Mouse (Mus musculus) midbrain, embryonic 16.5 days (tissue): ENCODE results near the gene Hist1h2bc. TPM values are rescaled to one million over a fixed set of nuclear protein-coding genes. Genes with fewer than 3 reads are reported as not detected.
"Not testable (repeated sequence)": the region's sequence is repeated elsewhere in the genome, so short reads cannot be mapped to it uniquely, and the experiment has no call there.

Experiments
- ATAC-seq: fragments of 200-750 bp; cut with Nextera tagmentation; 2 replicates; pipeline ENCODE4 v1.8.0; 2017; ENCODE audit warnings: moderate TSS enrichment
- H3K27ac ChIP-seq: fragments of 300-500 bp; sonication (generic); 2 replicates; pipeline ENCODE4 v1.5.1; 2014; ENCODE audit warnings: mild to moderate bottlenecking, low read length, mixed read lengths
- H3K27me3 ChIP-seq: fragments of 300-500 bp; sonication (generic); 2 replicates; pipeline ENCODE4 v1.6.1; 2014; ENCODE audit warnings: low read depth, low read length, mixed read lengths; ENCODE audit not compliant: control insufficient read depth, insufficient read depth
- H3K36me3 ChIP-seq: fragments of 300-500 bp; sonication (generic); 2 replicates; pipeline ENCODE4 v1.6.1; 2014; ENCODE audit warnings: mild to moderate bottlenecking, low read length, moderate library complexity, mixed read lengths; ENCODE audit not compliant: control insufficient read depth, insufficient read depth
- H3K4me1 ChIP-seq: fragments of 300-500 bp; sonication (generic); 2 replicates; pipeline ENCODE4 v1.6.1; 2014; ENCODE audit warnings: mild to moderate bottlenecking, low read length, mixed read lengths; ENCODE audit not compliant: control insufficient read depth, insufficient read depth
- H3K4me2 ChIP-seq: fragments of 300-500 bp; sonication (generic); 2 replicates; pipeline ENCODE4 v1.6.1; 2014; ENCODE audit warnings: mild to moderate bottlenecking, low read length, mixed read lengths
- H3K4me3 ChIP-seq: fragments of 300-500 bp; sonication (generic); 2 replicates; pipeline ENCODE4 v1.5.1; 2014; ENCODE audit warnings: low read depth, mild to moderate bottlenecking, low read length, moderate library complexity, mixed read lengths
- H3K9ac ChIP-seq: fragments of 300-500 bp; sonication (generic); 2 replicates; pipeline ENCODE4 v1.6.1; 2014; ENCODE audit warnings: low read depth, low read length, mixed read lengths
- H3K9me3 ChIP-seq: fragments of 300-500 bp; sonication (generic); replicated peaks from 2 replicates; pipeline ENCODE4 v1.6.1; 2014; ENCODE audit warnings: mild to moderate bottlenecking, low read length, mixed read lengths; ENCODE audit not compliant: control insufficient read depth, poor library complexity, severe bottlenecking
- WGBS: fragments of 180-500 bp; shearing (Covaris S2); extraction: QIAGEN DNeasy Blood & Tissue Kit; methylation state at CpG from one replicate; pipeline ENCODE4 v1.1.7; 2014; 5-methylcytosine and 5-hydroxymethylcytosine counted together
- polyA plus RNA-seq: library from polyadenylated mRNA; unstranded; fragments of >200 nt; fragmentation: Nextera tagmentation; extraction: Ambion mirVana; gene quantifications from 2 replicates; pipeline ENCODE4 v1.2.1, GENCODE M21; 2015

The Hist1h2bc gene
- polyA plus RNA-seq, 1 experiment from 2014 or later = 17.1 TPM

GRCm38 (mm10) chr13:23706771-23707170 is 22.8 kb downstream of the Hist1h2bc start:
- WGBS = 92% methylated on average over 12 of the region's 12 CpGs
- Histone ChIP-seq H3K9me3 (no peaks in the 10 kb centered on the region), H3K4me1 (peaks cover 8% of the 10 kb centered on the region), H3K36me3 (no peaks in the 10 kb centered on the region), H3K27ac (no peak overlapping the region), H3K9ac (no peak overlapping the region), H3K4me3 (no peak overlapping the region), H3K4me2 (no peak overlapping the region), H3K27me3 (no peaks in the 10 kb centered on the region)
- ATAC-seq = no peak

GRCm38 (mm10) chr13:23708041-23708440 is 24.0 kb downstream of the Hist1h2bc start:
- 86% methylated on average over 4 of the region's 4 CpGs for WGBS

GRCm38 (mm10) chr13:23708654-23709053 is 24.7 kb downstream of the Hist1h2bc start:
- Histone ChIP-seq H3K9ac (no peak overlapping the region), H3K9me3 (no peaks in the 10 kb centered on the region), H3K27me3 (no peaks in the 10 kb centered on the region), H3K27ac (no peak overlapping the region), H3K36me3 (no peaks in the 10 kb centered on the region), H3K4me3 (no peak overlapping the region), H3K4me1 (peaks cover 8% of the 10 kb centered on the region), H3K4me2 (no peak overlapping the region)
- no peak for ATAC-seq
- 85% methylated on average over 4 of the region's 4 CpGs for WGBS

More at GRCm38 (mm10) chr13:23708041-23708440, 24.0 kb downstream of the Hist1h2bc start:
- Histone ChIP-seq H3K36me3 (no peaks in the 10 kb centered on the region), H3K4me3 (no peak overlapping the region), H3K4me1 (peaks cover 8% of the 10 kb centered on the region), H3K9ac (no peak overlapping the region), H3K27me3 (no peaks in the 10 kb centered on the region), H3K27ac (no peak overlapping the region), H3K9me3 (no peaks in the 10 kb centered on the region), H3K4me2 (no peak overlapping the region)
- no peak for ATAC-seq

- Histone ChIP-seq H3K4me1 (peaks cover 8% of the 10 kb centered on the region), H3K9ac (peak overlapping the region; percentile 61), H3K27me3 (no peaks in the 10 kb centered on the region), H3K36me3 (no peaks in the 10 kb centered on the region), H3K4me3 (peak overlapping the region; percentile 35), H3K9me3 (no peaks in the 10 kb centered on the region), H3K4me2 (peak overlapping the region; percentile 63), H3K27ac (no peak overlapping the region)
- ATAC-seq = no peak
- WGBS = 31% methylated on average over 13 of the region's 15 CpGs
These were observed 25.8 kb downstream of the Hist1h2bc start for GRCm38 (mm10) chr13:23709714-23710373.

GRCm38 (mm10) chr13:23710374-23711089 is 26.5 kb downstream of the Hist1h2bc start, which contains the start of gene Hfe:
Gene Hfe, minus strand, starts transcription at chr13:23710854.
- H3K36me3 ChIP-seq = no peaks in the 10 kb centered on the region
- H3K4me3 ChIP-seq = peak within 1 kb of the TSS; percentile 35
- H3K9me3 ChIP-seq = no peaks in the 10 kb centered on the region
- H3K27me3 ChIP-seq = no peaks in the 10 kb centered on the region
- 3% methylated on average over 17 of the region's 17 CpGs for whole genome bisulfite sequencing
- H3K27ac ChIP-seq = no peak within 1 kb of the TSS
- H3K4me2 ChIP-seq = peak within 1 kb of the TSS; percentile 63
- peak within 1 kb of the TSS; percentile 61 for H3K9ac ChIP-seq
- no peak for ATAC-seq
- H3K4me1 ChIP-seq = peaks cover 8% of the 10 kb centered on the region

GRCm38 (mm10) chr13:23716261-23717042 is 32.5 kb downstream of the Hist1h2bc start:
- no peak for ATAC-seq
- Histone ChIP-seq H3K4me1 (no peaks in the 10 kb centered on the region), H3K27ac (no peak overlapping the region), H3K27me3 (no peaks in the 10 kb centered on the region), H3K4me3 (no peak overlapping the region), H3K4me2 (no peak overlapping the region), H3K9ac (no peak overlapping the region), H3K36me3 (no peaks in the 10 kb centered on the region), H3K9me3 (no peaks in the 10 kb centered on the region)
- 90% methylated on average over 5 of the region's 5 CpGs for WGBS

- H3K4me2 ChIP-seq = no peak overlapping the region
- H3K27ac ChIP-seq = no peak overlapping the region
- no peaks in the 10 kb centered on the region for H3K36me3 ChIP-seq
- no peaks in the 10 kb centered on the region for H3K4me1 ChIP-seq
- WGBS = 57% methylated on average over 11 of the region's 11 CpGs
- H3K4me3 ChIP-seq = no peak overlapping the region
- H3K9ac ChIP-seq = no peak overlapping the region
- no peak for ATAC-seq
- no peaks in the 10 kb centered on the region for H3K27me3 ChIP-seq
- H3K9me3 ChIP-seq = no peaks in the 10 kb centered on the region
These were observed 33.2 kb downstream of the Hist1h2bc start for GRCm38 (mm10) chr13:23717176-23717575.

GRCm38 (mm10) chr13:23717593-23718245 is 33.7 kb downstream of the Hist1h2bc start:
- not testable (repeated sequence) for H3K4me2 ChIP-seq, ATAC-seq, H3K9ac ChIP-seq, H3K4me1 ChIP-seq, H3K27ac ChIP-seq, H3K9me3 ChIP-seq, H3K4me3 ChIP-seq, H3K27me3 ChIP-seq, H3K36me3 ChIP-seq
- WGBS = 19% methylated on average over 2 of the region's 2 CpGs
